Mouse (Mus musculus) MEL (cell line): ENCODE data around the gene Camk2b.

Experiments
- E2F4 ChIP-seq: IDR thresholded peaks from 2 replicates; pipeline ENCODE4 v1.6.1; 2011; ENCODE audit warnings: low read depth, low read length, improper control_type of control experiment, borderline replicate concordance
- EP300 ChIP-seq, 2 experiments: IDR thresholded peaks; 2 replicates each; pipeline ENCODE4 v1.6.1; 2011; ENCODE audit warnings: improper control_type of control experiment in 2 of 2, low read length in 2 of 2, low read depth in 1 of 2, mild to moderate bottlenecking in 1 of 2
- GATA1 ChIP-seq: IDR thresholded peaks from 2 replicates; pipeline ENCODE4 v1.6.1; 2011; ENCODE audit warnings: low read depth, low read length, improper control_type of control experiment
- POLR2A ChIP-seq, 2 experiments: IDR thresholded peaks; 2 replicates each; pipeline ENCODE4 v1.6.1; 2011 to 2012; ENCODE audit warnings: low read length in 2 of 2, mild to moderate bottlenecking in 2 of 2, control low read depth in 1 of 2, improper control_type of control experiment in 1 of 2, low read depth in 1 of 2, moderate library complexity in 1 of 2; ENCODE audit not compliant: control insufficient read depth in 1 of 2, insufficient read depth in 1 of 2, poor library complexity in 1 of 2

GRCm38 (mm10) chr11:6035521-6035920 lies 30.6 kb downstream of the Camk2b start:
- TF ChIP-seq POLR2A (IDR thresholded peaks at IDR 0.05; ENCODE audit: control insufficient read depth in 1 of 2, insufficient read depth in 1 of 2, low read depth in 1 of 2, low read length in 2 of 2, poor library complexity in 1 of 2), result no peak
- no peak for TF ChIP-seq GATA1
- TF ChIP-seq EP300 (IDR thresholded peaks at IDR 0.05; ENCODE audit: low read depth in 1 of 2, low read length in 2 of 2), result no peak
- no peak for TF ChIP-seq E2F4
